Mouse (Mus musculus) small intestine, adult 2 months (tissue): Measurements from ENCODE around the gene Dclk1.

Source experiments
- CTCF ChIP-seq: fragments of 200-500 bp; IDR thresholded peaks from 2 replicates; pipeline ENCODE4 v1.5.1; 2012; ENCODE audit warnings: low read depth, mild to moderate bottlenecking, control low read depth, inconsistent platforms, low read length, moderate library complexity, mixed read lengths; ENCODE audit not compliant: insufficient replicate concordance, insufficient read length; ENCODE audit errors: extremely low read depth
- POLR2A ChIP-seq: fragments of 200-500 bp; IDR thresholded peaks from 2 replicates; pipeline ENCODE4 v1.6.1; 2012; ENCODE audit warnings: low read depth, mild to moderate bottlenecking, control low read depth, inconsistent platforms, low read length, moderate library complexity

- TF ChIP-seq CTCF (no peak), POLR2A (no peak)
These were observed 303.1 kb downstream of the Dclk1 start for GRCm38 (mm10) chr3:55545296-55545695.
